Mouse (Mus musculus): ENCODE results near the gene Negr1.

GRCm38 (mm10) chr3:156999177-156999808 is 437.7 kb downstream of the Negr1 start:
- no peak for TF ChIP-seq CTCF (IDR thresholded peaks at IDR 0.05; ENCODE audit: extremely low read depth, insufficient read depth, low read length)
- no peak for TF ChIP-seq POLR2A (IDR thresholded peaks at IDR 0.05; ENCODE audit: extremely low read depth, insufficient read depth, low read length)
